Mouse (Mus musculus): ENCODE measurements around the gene Arpc3.
A peak's percentile ranks its signal among the peaks of the same experiment; 100 is the strongest.

Arpc3 gene

GRCm38 (mm10) chr5:122391786-122392180, at the start of gene Arpc3:
Gene Arpc3, plus strand, starts transcription at chr5:122391878.
- peak; percentile 94 for DNase-seq

GRCm38 (mm10) chr5:122342874-122343273, 48.8 kb upstream of the Arpc3 start:
- DNase-seq: no peak

- DNase-seq: no peak
Measured at GRCm38 (mm10) chr5:122343768-122344167, 47.9 kb upstream of the Arpc3 start.

DNA sequence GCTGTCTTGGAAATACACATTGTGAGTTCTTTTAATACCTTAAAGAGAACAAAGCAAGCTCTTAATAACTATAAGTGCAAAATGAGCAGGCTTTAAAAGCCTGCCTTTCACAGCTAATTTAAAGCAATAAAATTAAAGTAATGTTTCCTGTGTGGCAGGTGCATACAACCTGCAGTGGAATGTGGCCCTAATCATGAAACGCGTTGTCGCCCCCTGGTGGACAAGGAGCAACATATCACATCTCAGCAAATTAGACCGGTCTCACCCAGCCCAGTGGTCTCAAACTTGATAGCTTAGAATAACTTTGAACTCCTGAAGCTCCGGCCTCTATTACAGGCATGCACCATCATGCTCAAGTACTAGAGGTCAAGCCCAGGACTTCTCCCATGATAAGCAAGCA, 47.4 kb upstream of the Arpc3 start:
- peak; percentile 84 for DNase-seq

DNA sequence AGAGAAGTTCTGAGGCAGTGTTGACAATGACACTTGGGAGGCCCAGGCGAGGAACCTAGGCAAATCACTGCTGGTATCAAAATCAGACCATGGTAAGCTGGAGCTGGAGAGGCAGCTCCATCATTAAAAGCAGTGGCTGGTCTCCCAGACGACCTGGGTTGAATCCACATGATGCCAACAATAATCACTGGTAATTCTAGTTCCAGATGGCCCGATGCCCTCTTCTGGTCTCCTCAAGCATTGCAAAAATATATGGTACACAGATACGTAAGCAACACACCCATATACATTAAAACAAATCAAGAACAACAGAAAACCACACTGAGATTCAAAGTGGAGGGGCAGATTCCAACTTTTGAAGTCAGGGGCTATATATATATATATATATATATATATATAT, 45.9 kb upstream of the Arpc3 start:
- DNase-seq: no peak

- DNase-seq: peak; percentile 100
Measured at GRCm38 (mm10) chr5:122353807-122354491, 37.7 kb upstream of the Arpc3 start, which contains the start of the genes Rad9b and Vps29. Gene Rad9b, minus strand, starts transcription at chr5:122354233. Gene Vps29, plus strand, starts transcription at chr5:122354369.

GRCm38 (mm10) chr5:122354492-122355067, 37.1 kb upstream of the Arpc3 start:
- no peak for DNase-seq

DNA sequence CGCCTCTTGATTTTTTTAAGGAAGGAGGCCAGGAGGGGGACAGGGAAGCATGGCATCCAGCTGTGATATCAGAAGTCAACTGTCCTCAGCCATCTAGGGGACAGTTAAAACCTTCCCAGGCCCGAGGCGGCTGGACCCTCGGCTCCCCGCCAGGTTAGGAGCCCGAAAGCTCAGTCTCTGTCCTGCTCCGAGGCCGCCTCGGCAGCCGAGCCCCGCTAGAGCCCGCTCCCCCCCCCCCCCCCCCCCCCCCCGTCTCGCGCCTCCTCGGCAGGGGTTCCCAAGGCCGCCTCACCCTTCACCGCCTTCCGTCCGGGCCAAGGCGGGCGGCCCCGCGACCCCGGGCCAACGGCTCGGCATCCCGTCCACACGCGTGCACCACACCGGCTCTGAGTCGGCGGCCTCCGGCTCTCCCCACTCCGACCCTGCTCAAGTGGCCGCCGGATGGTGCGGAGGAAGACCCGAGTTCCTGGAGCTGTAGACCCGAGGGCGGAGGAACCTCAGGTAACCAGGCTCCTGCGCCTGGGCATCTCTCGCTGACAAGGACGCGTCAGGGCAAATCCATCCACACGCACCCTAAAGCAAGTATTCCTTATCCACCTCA, 20.0 kb upstream of the Arpc3 start, which contains the start of gene Gpn3:
TSS of gene Gpn3 (plus strand) at position 286 of the 601 bp plus-strand sequence.
- DNase-seq: no peak

- DNase-seq: peak; percentile 100
Measured at GRCm38 (mm10) chr5:122372192-122372769, 19.4 kb upstream of the Arpc3 start, which contains the start of gene Fam216a. Gene Fam216a, minus strand, starts transcription at chr5:122372364.

GRCm38 (mm10) chr5:122372878-122373277, 18.8 kb upstream of the Arpc3 start:
- no peak for DNase-seq

DNA sequence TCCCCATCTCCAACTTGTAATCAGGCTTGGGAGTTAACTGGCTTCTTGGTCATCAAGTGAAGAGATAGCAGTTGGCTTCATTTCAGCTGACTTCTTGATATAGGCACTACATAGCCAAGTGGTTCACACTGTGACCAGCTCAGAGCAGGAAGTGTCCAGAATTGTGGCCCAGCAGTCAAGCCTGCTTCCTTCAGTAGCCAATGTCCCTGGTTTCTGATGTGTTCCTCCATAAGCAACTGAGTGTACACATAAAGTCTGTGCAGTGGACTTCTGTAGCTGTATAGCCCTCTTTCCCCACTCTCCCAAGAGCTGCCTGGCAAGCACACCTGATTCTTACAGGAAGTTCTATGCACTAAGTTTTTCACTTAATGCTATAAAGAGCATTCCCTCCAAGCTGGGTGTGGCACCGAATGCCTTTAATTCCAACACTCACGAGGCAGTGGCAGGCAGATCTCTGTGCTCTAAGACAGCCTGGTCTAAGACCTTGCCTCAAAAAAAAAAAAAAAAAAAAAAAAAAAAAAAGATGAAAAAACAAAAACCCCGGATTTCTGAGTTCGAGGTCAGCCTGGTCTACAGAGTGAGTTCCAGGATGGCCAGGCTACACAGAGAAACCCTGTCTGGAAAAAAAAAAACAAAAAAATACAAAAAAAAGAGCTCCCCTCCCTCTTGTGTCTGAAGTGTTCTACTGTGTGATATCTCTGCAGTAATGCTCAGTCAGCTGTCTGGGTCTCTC, 14.4 kb upstream of the Arpc3 start:
- DNase-seq: no peak

GRCm38 (mm10) chr5:122378171-122378570, 13.5 kb upstream of the Arpc3 start:
- no peak for DNase-seq

- DNase-seq: peak; percentile 78
Measured at GRCm38 (mm10) chr5:122379374-122380155, 12.1 kb upstream of the Arpc3 start.

GRCm38 (mm10) chr5:122390006-122390405, 1.7 kb upstream of the Arpc3 start:
- DNase-seq: no peak

- DNase-seq: no peak
Measured at GRCm38 (mm10) chr5:122390671-122391070, 1.0 kb upstream of the Arpc3 start.

DNA sequence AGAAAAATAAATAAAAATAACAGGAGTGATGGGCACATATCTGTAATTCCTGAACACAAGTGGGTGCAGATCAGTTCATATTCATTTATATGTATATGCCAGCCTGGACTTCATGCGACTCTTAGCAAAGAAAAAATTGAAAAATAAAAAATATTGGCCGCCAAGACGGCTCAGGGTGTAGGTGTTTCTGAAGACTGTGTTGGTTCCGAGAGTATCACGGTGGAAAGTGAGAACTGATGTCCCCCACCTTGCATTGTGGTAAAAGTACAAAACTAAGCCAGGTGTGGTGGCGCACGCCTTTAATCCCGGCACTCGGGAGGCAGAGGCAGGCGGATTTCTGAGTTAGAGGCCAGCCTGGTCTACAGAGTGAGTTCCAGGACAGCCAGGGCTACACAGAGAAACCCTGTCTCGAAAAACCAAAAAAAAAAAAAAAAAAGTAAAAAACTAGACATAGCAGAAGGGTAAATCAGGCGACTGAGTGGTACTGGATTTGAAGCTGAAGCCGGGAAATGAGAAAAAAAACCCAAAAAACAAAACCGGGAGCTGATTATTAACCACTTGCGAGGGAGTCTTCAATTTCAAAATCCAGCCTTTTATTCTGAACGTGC, 396 bp upstream of the Arpc3 start:
- no peak for DNase-seq

DNA sequence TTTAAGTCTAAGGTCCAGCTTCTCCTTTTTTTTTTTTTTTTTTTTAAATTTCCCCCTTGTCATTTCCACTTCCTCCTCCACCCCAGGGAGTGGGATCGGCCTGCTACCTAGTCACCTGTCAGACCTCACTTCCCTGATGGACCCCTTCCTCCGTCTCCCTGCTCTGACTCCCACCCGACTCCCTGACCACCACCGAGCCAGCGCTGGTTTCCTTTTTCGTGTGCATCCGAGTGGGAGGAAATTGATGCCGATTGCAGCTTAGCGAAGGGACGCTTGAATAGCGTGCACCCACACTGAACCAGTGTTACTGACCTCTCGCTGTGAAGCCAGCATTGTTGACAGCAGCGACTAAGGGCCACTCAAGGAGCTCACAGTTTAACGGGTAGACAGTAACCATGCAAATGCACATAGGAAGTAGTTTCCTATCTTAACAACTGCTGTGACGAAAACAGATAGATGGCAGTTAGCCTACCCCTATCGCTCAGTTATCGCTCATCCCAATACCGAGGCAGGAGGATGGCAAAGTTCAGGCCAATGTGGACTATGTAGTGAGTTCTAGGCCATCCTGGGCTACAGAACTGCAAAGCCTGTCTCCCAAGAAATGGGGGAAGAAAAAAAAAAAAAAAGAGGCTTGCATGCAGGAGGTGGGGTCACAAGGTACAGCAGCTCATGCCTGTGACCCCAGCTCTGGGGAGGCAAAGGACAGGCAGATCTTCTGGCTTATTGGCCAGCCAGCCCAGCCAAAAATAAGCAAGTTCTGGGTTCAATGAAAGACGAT, 738 bp downstream of the Arpc3 start:
- DNase-seq: peak; percentile 7

DNA sequence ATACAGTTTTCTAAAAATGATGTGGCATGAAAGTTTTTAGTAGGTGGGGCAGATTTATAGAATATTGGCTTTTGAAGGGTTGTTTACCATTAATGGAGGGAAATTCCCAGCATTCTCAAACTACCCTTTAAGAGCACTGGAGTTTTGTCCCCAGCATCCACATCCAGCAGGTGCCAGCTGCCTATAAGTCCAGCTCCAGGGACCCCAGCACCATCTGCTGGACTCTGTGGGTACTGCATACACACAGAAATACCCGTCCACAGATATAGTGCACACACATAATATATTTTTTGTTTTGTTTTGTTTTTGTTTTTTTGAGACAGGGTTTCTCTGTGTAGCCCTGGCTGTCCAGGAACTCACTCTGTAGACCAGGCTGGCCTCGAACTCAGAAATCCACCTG, 2.2 kb downstream of the Arpc3 start:
- peak; percentile 74 for DNase-seq

DNA sequence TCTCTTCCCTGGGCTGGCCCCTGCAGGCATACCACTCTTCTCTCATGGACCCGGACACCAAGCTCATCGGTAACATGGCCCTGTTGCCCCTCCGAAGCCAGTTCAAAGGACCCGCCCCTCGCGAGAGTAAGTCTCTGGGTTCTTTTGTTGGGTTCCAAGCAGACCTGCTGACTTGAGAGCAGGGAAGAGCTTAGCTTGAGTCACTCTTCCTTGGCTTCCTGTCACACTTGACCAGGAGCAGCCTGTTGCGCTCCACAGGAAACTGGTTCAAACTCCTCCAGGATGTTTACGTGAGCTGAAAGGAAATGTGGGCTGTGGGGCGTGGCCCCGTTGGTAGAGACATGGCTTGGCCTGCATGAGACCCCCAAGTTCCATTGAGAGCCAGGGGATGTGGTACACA, 5.1 kb downstream of the Arpc3 start:
- DNase-seq: peak; percentile 20

DNA sequence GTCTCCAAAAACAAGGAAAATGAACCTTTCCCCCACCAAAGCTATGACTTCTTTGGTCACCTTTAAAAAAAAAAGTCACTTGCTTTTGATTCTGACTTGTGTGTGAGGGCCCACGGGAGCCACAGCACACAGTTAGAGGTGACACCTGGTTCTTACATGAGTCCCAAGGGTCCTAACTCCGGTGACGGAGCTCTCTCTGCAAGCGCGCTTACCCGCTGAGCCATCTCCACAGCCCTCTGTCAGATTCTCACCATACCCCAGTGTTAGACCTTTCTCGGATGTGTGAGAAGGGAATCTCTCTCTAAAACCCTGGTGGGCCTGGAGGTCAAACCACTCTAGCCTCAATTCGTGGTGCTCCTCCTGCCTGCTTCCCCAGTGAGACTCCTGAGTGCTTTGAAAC, 5.8 kb downstream of the Arpc3 start:
- no peak for DNase-seq

DNA sequence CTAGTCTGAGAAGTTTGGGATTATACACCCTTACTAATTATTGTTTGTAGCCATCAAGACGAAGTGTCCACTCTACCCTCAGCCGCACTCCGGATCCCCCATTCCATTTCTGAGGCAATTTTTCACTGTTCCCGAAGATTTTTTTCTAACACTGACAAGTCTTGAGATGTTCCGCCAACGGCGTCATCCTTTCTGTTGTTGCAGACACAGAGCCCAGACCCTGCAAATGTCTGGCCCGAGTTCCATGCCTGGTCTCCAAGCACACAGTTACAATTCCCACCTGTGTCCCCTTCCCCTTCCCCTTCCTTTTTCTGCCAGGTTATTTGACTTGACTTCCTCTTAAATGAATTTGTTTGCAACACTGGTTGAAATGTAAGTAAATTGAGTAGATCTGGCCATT, 8.2 kb downstream of the Arpc3 start:
- DNase-seq: no peak

Data from embryo, embryonic 11 days (tissue).